Mouse (Mus musculus): ENCODE data around the gene Atg13. TPM values are rescaled to one million over a fixed set of nuclear protein-coding genes. Genes with fewer than 3 reads are reported as not detected.
A peak's percentile ranks its signal among the peaks of the same experiment; 100 is the strongest.

Atg13 gene
- polyA plus RNA-seq, 1 experiment from 2014 or later = 22.9 TPM

- Histone ChIP-seq H3K4me1 (0 out of 2 replicates have a peak, but pooled peaks cover 2% of the 10 kb centered on the region), H3K27me3 (ENCODE audit: low read depth, poor library complexity, severe bottlenecking) (no peaks in the 10 kb centered on the region), H3K9me3 (replicated peaks) (no peaks in the 10 kb centered on the region), H3K27ac (replicated peaks) (no peak overlapping the region), H3K36me3 (peaks cover 33% of the 10 kb centered on the region), H3K4me3 (no peak overlapping the region)
- DNase-seq (ENCODE audit: low spot score) = no peak
- WGBS = 89% methylated on average over 6 of the region's 6 CpGs
These were observed 7.9 kb upstream of the Atg13 start for GRCm38 (mm10) chr2:91718276-91718675.

- Histone ChIP-seq H3K36me3 (peaks cover 21% of the 10 kb centered on the region), H3K27me3 (ENCODE audit: low read depth, poor library complexity, severe bottlenecking) (no peaks in the 10 kb centered on the region), H3K27ac (replicated peaks) (no peak overlapping the region), H3K4me1 (peaks cover 21% of the 10 kb centered on the region), H3K9me3 (replicated peaks) (no peaks in the 10 kb centered on the region), H3K4me3 (no peak overlapping the region)
- 73% methylated on average over 1 of the region's 1 CpGs for WGBS
- DNase-seq (ENCODE audit: low spot score) = no peak
These were observed 4.5 kb upstream of the Atg13 start for GRCm38 (mm10) chr2:91714921-91715320.

- Histone ChIP-seq H3K4me1 (peaks cover 28% of the 10 kb centered on the region), H3K9me3 (replicated peaks) (no peaks in the 10 kb centered on the region), H3K27me3 (ENCODE audit: low read depth, poor library complexity, severe bottlenecking) (no peaks in the 10 kb centered on the region), H3K36me3 (peaks cover 10% of the 10 kb centered on the region), H3K4me3 (peak overlapping the region; percentile 93), H3K27ac (replicated peaks) (peak overlapping the region; percentile 95)
- no peak for DNase-seq (ENCODE audit: low spot score)
- WGBS = 7% methylated on average over 8 of the region's 8 CpGs
These were observed 1.0 kb upstream of the Atg13 start for GRCm38 (mm10) chr2:91711256-91711925.

- Histone ChIP-seq H3K36me3 (no peaks in the 10 kb centered on the region; the same call in 1 of the 2 replicates), H3K27ac (replicated peaks) (no peak overlapping the region), H3K9me3 (replicated peaks) (no peaks in the 10 kb centered on the region), H3K4me1 (peaks cover 26% of the 10 kb centered on the region), H3K27me3 (ENCODE audit: low read depth, poor library complexity, severe bottlenecking) (no peaks in the 10 kb centered on the region), H3K4me3 (no peak overlapping the region)
- DNase-seq (ENCODE audit: low spot score) = no peak
- 94% methylated on average over 6 of the region's 6 CpGs for WGBS
These were observed 2.0 kb downstream of the Atg13 start for GRCm38 (mm10) chr2:91708361-91708760.

GRCm38 (mm10) chr2:91706456-91706855 lies 3.9 kb downstream of the Atg13 start:
- no peaks in the 10 kb centered on the region for H3K9me3 ChIP-seq (replicated peaks)
- DNase-seq (ENCODE audit: low spot score) = no peak
- H3K36me3 ChIP-seq = no peaks in the 10 kb centered on the region
- H3K27ac ChIP-seq (replicated peaks) = no peak overlapping the region
- peaks cover 14% of the 10 kb centered on the region for H3K4me1 ChIP-seq
- H3K27me3 ChIP-seq (ENCODE audit: low read depth, poor library complexity, severe bottlenecking) = no peaks in the 10 kb centered on the region
- no peak overlapping the region for H3K4me3 ChIP-seq

GRCm38 (mm10) chr2:91705736-91706135 lies 4.6 kb downstream of the Atg13 start:
- no peak overlapping the region for H3K27ac ChIP-seq (replicated peaks)
- no peaks in the 10 kb centered on the region for H3K36me3 ChIP-seq
- peaks cover 9% of the 10 kb centered on the region for H3K4me1 ChIP-seq
- H3K4me3 ChIP-seq = no peak overlapping the region
- WGBS = 84% methylated on average over 6 of the region's 6 CpGs
- no peak for DNase-seq (ENCODE audit: low spot score)
- no peaks in the 10 kb centered on the region for H3K9me3 ChIP-seq (replicated peaks)
- no peaks in the 10 kb centered on the region for H3K27me3 ChIP-seq (ENCODE audit: low read depth, poor library complexity, severe bottlenecking)

- no peak overlapping the region for H3K27ac ChIP-seq (replicated peaks)
- H3K4me1 ChIP-seq = no peaks in the 10 kb centered on the region
- H3K36me3 ChIP-seq = no peaks in the 10 kb centered on the region
- no peak overlapping the region for H3K4me3 ChIP-seq
- no peak for DNase-seq (ENCODE audit: low spot score)
- H3K27me3 ChIP-seq (ENCODE audit: low read depth, poor library complexity, severe bottlenecking) = no peaks in the 10 kb centered on the region
- H3K9me3 ChIP-seq (replicated peaks) = no peaks in the 10 kb centered on the region
- 95% methylated on average over 2 of the region's 2 CpGs for WGBS
These were observed 9.0 kb downstream of the Atg13 start for GRCm38 (mm10) chr2:91701366-91701765.

- no peaks in the 10 kb centered on the region for H3K9me3 ChIP-seq (replicated peaks)
- H3K36me3 ChIP-seq = peaks cover 8% of the 10 kb centered on the region; the same call in 1 of the 2 replicates
- no peak overlapping the region for H3K27ac ChIP-seq (replicated peaks)
- no peak overlapping the region for H3K4me3 ChIP-seq
- no peaks in the 10 kb centered on the region for H3K27me3 ChIP-seq (ENCODE audit: low read depth, poor library complexity, severe bottlenecking)
- no peak for DNase-seq (ENCODE audit: low spot score)
- WGBS = 82% methylated on average over 1 of the region's 1 CpGs
- H3K4me1 ChIP-seq = no peaks in the 10 kb centered on the region
These were observed 11.2 kb downstream of the Atg13 start for GRCm38 (mm10) chr2:91699225-91699624.

- Histone ChIP-seq H3K27me3 (ENCODE audit: low read depth, poor library complexity, severe bottlenecking) (no peaks in the 10 kb centered on the region), H3K9me3 (replicated peaks) (no peaks in the 10 kb centered on the region), H3K4me1 (no peaks in the 10 kb centered on the region), H3K36me3 (peaks cover 26% of the 10 kb centered on the region), H3K27ac (replicated peaks) (no peak overlapping the region), H3K4me3 (no peak overlapping the region)
- WGBS = 94% methylated on average over 1 of the region's 1 CpGs
- no peak for DNase-seq (ENCODE audit: low spot score)
These were observed 14.2 kb downstream of the Atg13 start for GRCm38 (mm10) chr2:91696225-91696590.

GRCm38 (mm10) chr2:91695436-91696224 lies 14.7 kb downstream of the Atg13 start:
- Histone ChIP-seq H3K27me3 (ENCODE audit: low read depth, poor library complexity, severe bottlenecking) (no peaks in the 10 kb centered on the region), H3K9me3 (replicated peaks) (no peaks in the 10 kb centered on the region), H3K4me3 (no peak overlapping the region), H3K4me1 (no peaks in the 10 kb centered on the region), H3K27ac (replicated peaks) (no peak overlapping the region), H3K36me3 (peaks cover 26% of the 10 kb centered on the region)
- 92% methylated on average over 10 of the region's 10 CpGs for WGBS
- DNase-seq (ENCODE audit: low spot score) = no peak

- H3K4me1 ChIP-seq = no peaks in the 10 kb centered on the region
- no peak for DNase-seq (ENCODE audit: low spot score)
- no peak overlapping the region for H3K27ac ChIP-seq (replicated peaks)
- H3K27me3 ChIP-seq (ENCODE audit: low read depth, poor library complexity, severe bottlenecking) = no peaks in the 10 kb centered on the region
- WGBS = 88% methylated on average over 7 of the region's 7 CpGs
- no peaks in the 10 kb centered on the region for H3K9me3 ChIP-seq (replicated peaks)
- H3K4me3 ChIP-seq = no peak overlapping the region
- peaks cover 45% of the 10 kb centered on the region for H3K36me3 ChIP-seq
These were observed 20.9 kb downstream of the Atg13 start for GRCm38 (mm10) chr2:91689452-91689851.

GRCm38 (mm10) chr2:91683919-91684318 lies 26.5 kb downstream of the Atg13 start:
- Histone ChIP-seq H3K9me3 (replicated peaks) (no peaks in the 10 kb centered on the region), H3K27me3 (ENCODE audit: low read depth, poor library complexity, severe bottlenecking) (no peaks in the 10 kb centered on the region), H3K4me3 (no peak overlapping the region), H3K4me1 (no peaks in the 10 kb centered on the region), H3K36me3 (peaks cover 64% of the 10 kb centered on the region), H3K27ac (replicated peaks) (no peak overlapping the region)
- 80% methylated on average over 8 of the region's 8 CpGs for WGBS
- DNase-seq (ENCODE audit: low spot score) = no peak

- Histone ChIP-seq H3K4me1 (no peaks in the 10 kb centered on the region), H3K4me3 (no peak overlapping the region), H3K9me3 (replicated peaks) (no peaks in the 10 kb centered on the region), H3K36me3 (peaks cover 68% of the 10 kb centered on the region), H3K27me3 (ENCODE audit: low read depth, poor library complexity, severe bottlenecking) (no peaks in the 10 kb centered on the region), H3K27ac (replicated peaks) (no peak overlapping the region)
- DNase-seq (ENCODE audit: low spot score) = peak; percentile 29
- 64% methylated on average over 4 of the region's 4 CpGs for WGBS
These were observed 27.5 kb downstream of the Atg13 start for GRCm38 (mm10) chr2:91682850-91683249.
